Mouse (Mus musculus) urinary bladder, postnatal 10 days (tissue): Measurements from ENCODE around the gene Galnt10.

ENCODE experiments used
- DNase-seq: peaks from one replicate; pipeline ENCODE4 v3.0.0; 2022; ENCODE audit warnings: low spot score

The Galnt10 gene

DNA sequence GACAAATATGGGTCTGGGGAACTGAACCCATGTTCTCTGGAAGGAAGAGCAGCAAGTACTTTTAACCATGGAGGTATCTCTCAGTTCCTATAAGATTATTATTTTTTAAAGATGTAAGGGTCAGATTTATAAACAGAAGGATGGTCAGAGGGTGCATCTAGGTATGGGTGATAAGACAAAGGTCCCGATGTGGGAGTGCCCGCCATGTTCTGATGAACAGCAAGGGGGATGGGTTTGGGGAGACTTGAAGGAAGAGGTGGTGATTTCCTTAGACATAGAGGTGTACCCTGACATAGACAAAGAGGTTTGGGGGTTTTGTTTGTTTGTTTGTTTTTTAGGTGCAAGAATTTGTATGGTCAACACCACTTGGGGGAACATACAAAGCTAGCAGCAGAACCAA lies 1.6 kb upstream of the Galnt10 start:
- DNase-seq: no peak

DNA sequence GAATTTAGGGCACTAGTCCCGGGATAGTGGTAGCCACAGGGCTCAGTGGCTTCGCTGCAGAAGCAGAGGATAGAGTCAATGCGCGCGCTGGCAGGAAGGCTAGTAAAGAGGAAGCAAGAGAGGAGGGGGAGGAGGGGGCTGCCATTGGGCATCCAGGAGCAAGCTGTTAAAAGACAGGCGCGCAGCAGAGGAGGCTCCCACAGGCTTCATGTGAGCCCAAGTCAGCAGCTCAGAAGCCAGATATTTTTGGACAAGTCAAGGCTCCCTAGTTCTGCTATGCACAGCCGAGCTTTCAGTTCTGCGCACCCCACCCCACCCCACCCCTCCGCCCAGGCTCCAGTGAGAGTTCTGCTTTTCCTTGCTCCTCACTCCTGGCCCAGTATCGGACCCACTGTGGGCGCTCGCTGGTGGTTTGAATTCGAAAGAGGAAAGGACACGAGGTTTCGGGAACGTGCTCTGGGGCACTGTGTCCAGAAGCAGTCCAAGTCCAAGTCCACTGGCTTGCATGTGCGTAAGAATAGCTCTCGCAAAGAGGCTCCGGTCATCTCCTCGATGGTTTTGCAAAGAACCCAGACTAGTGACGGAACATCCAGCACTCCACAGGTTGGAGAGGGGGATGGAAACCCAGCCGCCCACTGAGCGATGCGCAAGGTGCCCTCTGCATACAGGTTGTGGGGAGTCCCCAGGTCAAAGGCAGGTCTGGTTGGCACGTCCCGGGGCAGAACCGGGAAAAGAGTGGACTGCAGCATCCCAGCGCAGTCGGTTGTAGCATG lies 811 bp upstream of the Galnt10 start:
- no peak for DNase-seq

DNA sequence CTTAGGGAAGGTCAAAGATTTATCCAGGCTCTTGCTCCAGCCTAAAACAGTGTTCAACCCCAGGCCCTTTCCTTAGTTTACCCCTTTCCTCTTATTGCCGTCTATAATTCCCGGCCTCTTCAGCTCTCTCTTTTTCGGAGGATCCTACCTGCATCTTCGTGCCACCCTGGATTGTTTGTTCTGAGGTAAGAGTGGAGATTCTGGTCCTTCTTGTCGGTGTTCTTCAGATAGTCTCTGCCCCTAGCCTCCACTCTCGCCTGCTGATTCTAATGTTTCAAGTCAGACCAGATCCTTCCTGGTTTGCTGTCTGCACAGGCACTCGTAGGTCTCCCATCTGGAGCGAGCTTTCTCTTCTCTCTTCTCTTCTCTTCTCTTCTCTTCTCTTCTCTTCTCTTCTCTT lies 605 bp downstream of the Galnt10 start:
- DNase-seq: no peak

DNA sequence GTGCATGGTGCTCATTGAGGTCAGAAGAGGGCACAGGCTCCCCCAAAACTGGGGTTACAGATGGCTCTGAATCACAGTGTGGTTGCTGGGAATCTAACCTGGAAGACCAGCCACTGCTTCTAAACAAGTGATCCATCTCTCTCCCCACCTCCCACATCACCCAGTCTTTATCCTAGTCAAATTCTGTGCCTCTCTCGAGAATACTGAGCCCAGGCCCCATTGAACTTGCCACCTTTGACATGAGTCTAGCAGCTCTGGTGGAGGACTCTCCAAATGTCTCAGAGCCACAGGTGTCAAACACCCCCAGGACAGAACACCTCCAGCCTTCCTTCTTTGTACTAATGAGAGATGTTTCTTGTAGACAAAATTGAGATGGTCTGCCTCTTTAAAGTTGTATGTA lies 1.2 kb downstream of the Galnt10 start:
- DNase-seq: no peak

DNA sequence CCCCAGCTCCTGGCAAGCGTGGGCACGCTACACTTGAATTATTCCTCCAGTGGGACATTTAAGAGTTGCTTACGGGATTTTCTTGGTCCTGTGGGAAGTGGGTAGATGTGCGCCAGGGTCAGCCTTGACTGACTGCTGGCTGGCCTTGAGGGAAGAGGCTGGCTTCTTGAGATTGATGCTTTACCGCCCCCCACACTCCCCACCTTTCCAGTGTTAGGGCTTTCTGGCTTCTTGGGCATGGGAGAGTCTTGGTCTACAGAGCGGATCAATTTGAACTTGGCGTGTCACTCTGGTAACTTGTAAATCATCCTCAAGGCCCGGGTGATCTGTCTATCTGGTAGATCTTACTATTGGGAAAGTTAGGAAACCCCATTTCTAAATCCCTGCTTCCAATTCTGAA lies 1.7 kb downstream of the Galnt10 start:
- no peak for DNase-seq

DNA sequence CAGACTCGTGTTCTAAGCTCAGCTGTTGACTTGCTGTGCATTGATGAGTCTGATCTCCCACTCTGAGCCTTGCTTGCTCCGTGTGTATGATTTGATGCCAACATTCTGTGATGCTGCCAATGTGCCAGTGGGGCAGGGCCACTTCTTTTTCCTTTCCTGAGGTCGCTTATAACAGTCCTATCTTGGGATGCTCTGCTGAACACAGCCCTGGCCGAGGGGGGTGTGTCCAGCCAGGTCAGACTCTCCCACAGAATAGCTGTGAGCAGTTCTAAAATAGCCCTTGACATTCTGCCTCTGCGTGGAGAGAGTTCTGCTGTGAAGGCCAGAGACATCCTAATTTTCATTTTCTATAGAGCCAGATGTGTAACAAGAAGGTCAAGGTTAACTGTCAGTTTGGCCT lies 2.2 kb downstream of the Galnt10 start:
- DNase-seq: no peak

DNA sequence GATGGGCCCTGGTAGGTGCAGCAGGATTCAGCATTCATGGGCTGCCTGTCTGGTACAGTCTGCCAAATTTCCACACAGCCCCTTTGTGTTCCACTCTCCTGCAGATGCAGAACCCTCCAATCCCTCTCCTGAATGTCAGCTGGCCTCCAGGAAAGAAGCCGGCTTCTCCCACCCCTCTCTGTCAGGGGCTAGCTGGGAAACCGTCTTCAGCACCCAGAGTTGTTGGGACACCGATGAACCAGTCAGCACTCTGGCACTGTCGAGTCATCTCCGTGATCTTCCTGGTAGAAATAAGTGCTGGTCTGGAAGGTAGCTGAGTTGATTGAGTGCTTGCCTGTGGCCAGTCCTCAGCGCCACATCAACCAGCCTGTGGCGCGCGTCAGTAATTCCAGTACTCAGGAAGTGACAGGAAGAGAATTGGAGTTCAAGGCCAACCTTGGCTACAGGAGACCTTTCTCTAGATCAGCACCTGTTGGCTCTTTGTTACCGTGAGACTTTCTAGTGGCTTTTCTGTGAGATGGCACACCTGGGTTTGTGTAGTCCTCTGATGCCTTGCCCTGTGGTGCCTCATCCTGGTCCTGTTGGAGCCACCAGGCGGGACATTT lies 3.1 kb downstream of the Galnt10 start:
- DNase-seq: no peak

DNA sequence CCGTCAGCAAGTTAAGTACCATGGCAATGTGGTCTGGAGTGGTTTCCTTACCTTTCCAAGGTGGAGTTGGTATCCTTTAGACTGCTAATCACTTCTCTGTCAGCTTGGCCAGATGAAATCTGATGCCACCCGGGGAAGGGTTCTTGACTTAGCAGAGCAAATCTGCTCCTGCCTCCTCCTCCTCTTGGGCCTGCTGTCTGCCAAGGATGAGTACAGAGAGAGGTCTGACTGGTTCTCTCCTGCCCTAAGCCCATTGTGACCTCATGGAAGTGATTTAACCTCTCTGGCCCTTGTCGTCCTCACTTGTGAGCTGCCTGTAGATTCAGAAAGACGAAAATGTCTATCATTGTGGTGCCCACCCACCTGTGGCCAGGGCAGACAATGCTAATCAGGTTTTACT lies 4.0 kb downstream of the Galnt10 start:
- no peak for DNase-seq

DNA sequence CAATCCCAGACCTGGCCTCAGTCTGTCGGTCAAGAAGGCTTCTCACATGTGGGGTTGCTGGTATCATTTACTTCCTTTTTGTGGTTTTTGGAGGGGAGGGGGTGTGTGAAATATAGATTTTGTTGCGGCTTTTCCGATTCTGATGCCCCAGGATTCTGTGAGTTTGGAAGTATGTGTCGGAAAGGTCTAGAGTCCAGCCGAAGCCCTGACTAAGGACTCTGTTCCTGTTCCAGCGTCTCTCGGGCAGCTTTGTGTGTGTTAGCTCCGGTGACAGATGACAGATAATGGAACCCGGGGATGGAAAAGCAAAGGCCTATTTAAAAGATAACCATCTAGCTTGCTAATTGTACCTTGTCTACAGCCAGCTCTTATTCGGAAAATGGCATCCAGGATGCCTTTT lies 4.4 kb downstream of the Galnt10 start:
- no peak for DNase-seq

DNA sequence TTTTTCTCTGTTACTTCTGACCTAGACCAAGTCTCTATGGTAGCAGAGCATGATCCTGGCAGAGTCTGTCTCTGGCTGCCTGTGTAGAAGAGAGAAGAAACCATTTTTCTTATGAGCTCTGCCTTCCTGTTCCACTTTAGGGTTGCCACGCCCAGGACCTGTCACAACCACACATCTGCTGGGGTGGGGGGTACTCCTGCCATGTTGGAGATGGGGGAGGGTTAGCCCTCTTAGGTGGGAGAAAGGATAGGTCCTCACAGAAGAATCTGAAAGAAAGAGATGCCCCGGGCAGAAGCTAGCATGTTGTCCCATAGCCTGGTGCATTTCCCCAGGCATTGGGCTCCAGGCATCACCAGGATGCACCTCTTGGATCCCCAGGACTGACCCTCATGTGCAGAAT lies 5.6 kb downstream of the Galnt10 start:
- DNase-seq: no peak

DNA sequence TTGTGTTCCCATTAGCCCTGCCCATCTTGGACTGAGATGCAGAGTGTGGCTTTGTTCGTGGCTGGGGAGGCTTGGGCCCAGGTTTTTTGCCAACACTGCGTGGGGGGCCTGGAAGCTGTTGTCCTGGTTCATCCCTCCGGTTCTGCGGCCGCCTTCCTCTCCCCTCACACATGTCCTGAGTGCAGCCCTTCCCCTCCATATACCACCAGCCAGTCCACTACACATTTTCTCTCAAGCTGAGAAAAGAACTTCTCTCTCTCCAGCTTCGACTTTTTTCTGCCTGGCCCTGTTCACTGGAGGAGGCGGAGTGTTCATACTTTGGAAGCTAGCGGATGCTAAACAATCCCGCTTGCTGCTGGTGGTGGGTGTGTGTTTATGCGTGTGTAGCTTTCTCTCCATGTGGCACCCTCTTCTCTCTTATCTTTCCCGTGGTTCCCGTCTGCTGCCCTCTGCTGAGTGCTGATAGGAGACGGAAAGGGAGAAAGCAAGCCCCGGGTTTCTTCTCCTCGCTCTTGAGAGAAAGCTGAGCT lies 6.1 kb downstream of the Galnt10 start:
- no peak for DNase-seq

DNA sequence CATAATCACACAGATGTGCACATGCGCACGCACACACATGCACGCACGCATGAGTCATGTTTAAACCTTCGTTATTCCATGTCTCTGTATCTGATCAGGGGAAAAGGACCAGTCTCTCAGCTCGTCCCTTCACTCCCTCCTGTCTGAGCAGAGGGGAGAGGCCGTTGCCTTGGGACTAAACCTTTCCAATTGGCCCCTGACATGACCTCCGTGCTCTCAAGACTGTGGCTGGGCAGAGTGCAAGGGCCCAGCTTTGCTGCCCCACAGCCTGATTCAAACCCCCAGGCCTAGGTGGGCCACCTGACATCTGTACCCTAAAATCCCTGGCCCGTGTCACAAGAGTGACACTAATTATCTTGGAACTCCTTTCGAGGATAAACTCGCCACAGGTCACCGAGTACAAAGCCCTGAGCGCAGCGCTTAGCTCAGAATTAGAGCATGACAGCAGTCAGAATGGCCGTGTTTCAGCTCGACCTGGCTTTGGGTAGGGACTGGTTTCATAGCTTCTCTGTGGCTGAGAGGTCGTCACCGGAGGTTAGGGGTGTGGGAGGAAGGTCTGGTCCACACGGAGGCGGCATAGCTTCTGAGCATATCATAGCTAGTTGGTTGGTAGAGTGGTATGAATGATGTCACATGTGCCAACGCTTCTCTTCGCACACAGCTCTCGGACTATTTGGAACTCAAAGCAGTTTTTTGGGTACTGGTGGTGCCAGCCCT lies 7.1 kb downstream of the Galnt10 start:
- no peak for DNase-seq

DNA sequence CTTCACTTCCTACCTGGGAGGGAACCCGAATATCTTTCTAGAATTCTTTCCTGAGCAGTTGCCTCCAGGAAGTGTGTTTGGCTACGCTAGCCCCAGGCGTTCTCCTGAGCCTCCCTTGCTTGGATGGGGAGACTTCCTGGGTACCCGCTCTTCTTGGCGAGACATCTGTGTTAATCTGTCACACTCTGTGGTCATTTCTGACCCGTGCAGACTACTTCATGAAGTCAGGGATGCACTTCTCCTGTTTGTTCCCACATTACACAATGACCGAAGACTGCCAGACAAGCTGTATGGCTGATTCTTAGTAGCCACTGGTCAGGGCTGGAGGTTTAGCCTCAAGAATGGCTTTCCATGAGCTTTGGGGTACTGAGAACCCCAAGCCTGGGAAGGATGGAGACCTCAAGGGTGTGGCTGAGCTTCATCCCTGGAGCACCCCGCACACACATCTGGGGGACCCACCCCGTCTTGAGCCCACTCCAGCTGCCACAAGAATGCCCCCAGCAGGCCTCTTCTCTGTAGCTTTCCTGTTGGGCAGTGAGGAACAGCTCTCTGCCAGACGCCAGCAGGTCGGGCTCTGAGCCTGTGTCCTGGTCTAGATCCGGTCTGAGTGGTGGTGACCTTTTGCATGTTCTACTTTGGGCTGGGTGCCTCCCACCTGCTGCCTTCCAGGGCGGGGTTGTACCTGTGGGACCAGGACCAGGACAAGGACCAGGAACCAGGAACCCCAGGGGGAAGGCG lies 7.8 kb downstream of the Galnt10 start:
- DNase-seq: no peak

DNA sequence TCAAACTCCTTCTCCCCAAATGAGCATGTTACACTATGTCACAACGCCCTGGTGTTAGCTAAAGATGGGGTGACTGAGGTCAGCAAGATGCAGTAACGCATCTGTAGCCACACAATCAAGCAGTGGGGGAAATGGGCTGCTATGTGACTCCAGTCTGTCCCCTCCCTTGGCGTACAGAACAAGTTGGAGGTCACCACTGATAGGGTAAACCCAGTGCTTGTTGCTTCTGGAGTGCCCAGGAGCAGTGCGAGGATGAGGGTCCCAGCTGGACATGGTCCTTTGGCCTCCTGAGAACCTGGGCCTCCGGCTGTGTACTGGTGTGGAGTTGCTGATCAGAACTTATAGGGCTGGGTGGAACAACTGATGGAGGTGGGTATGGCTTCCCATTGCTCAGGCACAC lies 8.6 kb downstream of the Galnt10 start:
- no peak for DNase-seq

DNA sequence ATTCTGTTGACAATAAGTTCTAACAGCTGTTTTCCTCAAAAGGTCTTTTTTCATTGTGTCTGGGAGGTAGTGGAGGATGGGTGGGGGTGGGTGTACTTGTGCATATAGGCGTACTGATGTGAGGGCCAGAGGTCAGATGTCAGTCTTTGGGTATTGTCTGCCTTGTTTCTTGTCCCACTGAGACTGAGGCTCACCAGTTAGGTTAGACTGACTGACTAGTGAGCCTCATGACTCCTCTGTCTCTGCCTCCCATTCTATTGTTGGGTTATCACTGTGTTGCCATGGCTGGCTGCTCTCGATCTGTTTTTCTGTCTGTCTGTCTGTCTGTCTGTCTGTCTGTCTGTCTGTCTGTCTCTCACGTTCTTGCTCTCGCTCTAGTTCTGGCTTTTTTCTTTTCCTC lies 9.1 kb downstream of the Galnt10 start:
- no peak for DNase-seq

DNA sequence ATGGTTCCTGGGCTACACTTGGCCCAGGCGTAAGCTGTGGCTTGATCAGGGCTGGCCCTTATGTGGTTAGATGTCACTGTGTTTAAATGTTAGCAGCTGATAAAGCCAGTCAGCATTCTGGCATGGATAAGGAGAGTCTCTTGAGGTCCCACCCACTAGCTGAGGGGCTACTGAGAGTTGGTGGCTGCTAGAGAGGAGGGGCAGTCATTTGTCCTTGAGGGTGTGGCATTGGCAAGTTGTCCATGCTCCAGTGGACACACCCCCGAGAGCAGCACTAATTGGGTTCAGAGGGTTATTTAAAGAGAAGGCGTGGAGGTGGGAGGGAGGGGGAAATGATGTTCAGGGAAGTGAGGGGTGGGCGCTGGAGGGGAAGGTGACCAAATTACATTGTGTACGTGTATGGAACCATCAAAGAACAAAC lies 9.7 kb downstream of the Galnt10 start:
- DNase-seq: no peak

DNA sequence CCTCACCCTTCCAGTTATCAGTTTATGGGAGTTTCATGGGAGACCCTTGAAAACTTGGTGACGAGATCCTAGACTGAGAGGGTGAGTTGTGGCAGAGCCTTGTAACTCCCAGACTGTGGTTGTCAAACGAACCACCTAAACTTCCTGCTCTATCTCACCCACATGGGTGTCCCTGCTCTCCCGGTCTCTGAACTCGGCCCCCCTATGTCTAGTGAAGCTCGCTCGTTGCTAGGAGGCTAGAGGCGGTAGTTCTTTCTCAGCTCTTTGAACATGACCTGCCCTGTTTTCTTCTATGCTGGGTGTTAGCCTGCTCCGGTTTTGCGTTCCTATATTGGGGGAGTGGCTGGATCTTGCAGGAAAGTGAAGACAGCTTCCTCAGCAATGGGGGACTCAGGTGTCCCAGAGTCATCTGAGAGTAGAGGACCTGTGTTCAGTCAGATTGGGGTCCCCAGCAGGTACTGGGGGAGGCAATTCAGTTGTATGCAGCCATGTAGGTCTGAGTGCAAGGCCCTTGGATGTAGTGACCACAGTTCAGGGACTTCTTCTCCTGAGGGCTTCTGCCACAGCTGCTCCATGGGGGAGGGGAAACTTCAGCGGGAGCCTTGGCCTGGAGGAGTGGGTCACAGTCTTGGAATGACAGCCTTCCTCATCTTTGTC lies 10.6 kb downstream of the Galnt10 start:
- no peak for DNase-seq

DNA sequence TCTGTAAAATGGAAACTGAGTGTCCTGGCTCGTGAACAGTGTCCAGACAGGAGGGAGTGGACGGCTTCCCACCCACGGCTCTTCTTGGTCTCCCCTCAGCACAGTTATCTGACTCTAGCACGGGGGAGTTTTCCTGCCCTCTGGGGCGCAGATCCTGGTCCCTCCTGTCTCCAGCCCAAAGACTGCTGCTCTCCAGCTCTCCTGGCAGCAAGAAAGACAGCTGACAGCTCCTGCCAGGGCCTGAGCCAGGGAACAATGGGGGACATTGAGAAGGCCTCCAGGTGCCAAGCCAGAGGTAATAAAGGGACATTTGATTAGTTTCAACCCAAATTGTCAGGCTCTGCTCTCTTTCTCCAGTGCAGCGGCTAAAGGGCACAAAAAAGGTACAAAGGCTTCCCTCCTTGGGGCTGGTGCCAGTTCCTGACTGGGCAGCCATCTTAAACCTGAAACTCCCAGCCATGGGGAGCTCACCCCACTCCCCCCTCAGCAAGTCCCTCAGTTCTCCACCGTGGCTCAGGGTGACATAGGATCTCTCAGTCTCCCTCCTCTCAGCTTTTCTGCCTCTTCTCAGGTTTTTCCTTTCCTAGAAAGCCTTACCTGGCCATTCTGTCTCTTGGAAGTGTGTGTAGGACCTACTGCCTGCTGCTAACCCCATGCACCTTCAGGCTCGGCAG lies 11.5 kb downstream of the Galnt10 start:
- no peak for DNase-seq

DNA sequence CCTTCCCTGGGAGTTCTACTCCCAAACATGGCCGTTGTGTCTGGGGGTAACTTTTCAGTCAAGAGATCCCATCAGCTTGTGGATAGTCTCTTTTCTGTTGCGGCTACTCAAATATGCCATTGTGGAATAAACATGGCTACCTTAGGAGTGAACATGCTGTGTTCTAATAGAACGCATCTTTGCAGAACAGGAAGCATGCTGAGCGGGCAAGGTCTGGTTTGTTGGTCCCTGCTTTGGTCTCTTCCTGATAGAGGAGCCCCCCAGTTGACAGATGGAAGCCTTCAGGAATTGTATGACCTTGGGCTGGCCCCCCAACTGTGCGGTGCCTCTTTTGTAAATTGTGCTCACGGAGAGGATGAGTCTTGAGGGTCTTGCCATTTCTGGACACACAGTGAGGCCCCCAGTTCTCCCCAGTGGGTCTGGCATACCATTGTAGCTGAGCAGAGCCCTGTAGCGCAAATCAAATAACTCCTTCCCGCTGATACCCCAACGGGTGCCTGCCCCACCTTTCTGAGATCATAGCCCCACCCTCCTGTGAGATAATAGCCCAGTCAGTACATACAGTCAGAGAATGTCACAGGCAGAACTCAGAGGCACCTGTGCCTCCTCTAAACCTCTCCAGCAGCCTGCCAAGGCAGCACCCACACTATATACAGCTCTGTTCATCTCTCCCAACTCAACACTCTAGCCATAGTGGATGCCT lies 12.3 kb downstream of the Galnt10 start:
- no peak for DNase-seq

DNA sequence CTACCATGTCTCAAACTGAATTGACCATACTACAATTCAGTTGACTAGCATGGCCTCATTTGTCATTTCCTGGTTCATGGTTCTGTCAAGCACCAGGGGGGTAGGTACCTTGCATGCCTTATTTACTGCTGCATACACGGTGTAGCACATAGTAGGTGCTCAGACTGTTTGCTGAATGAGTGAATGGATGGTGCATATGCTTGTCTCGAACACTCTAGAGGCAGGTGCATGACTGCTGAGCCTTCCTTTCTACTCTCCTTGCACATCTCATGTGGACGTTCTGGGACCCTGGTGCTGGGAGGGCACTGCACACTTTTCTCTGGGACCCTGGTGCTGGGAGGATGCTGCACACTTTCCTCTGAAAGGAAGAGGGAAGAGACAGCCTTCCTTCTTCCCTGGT lies 13.0 kb downstream of the Galnt10 start:
- DNase-seq: no peak

DNA sequence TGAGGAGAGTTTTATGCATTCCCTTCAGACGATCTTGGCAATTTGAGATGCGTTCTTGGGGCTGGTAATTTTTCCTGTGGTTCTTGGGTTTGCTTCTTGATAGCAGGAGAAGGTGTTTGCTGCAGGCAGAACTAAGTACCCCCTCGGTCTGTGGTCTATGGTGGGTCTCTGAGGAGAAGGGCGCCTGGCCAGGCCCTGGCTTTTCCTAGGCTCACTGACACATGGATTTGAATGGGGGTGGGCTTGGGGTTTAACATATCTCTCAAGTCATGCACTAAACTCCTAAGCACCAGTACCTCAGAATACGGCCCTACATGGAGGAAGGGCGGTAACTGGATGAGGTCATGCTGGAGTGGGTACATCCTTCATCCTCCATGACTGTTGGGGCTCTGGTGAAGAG lies 13.5 kb downstream of the Galnt10 start:
- no peak for DNase-seq
